Mouse (Mus musculus): ENCODE measurements around the gene Naa35.

DNA sequence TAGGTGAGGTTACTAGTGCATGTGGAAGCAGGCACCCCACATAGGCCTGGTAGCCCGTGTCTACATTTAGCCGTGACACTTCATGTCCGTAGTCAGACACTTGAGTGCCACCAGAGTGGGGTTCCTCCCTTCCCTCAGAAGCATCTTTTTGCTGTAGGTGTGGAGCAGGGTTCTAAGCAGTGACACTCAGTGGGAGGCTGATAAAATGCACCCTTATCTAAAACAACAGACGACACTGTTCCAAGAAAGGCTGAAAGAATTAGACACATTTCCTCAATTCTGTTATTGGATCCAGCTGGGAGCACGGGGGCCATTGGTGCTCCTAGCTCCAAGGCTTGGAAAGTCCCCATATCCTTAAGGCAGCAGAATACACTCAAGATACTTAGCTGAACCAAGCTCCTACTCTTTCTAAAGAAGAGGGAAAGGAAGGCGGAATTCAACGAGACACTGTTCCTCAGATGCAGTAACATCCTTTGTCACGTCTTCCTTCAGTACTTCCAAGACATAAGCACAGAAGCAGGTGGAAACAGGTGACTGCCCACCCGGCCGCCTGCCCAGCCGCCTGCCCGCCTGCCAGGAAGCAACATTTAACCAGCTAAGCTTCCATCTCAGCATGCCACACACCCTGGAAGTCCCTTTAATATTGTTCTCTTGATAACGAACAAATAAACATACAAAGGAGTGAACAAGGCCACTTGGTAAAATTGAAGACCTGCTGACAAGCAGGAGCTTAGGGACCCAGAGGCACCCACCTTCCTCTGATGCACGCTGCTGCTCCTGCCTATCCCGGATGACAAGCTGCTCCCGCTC lies 54.5 kb downstream of the Naa35 start:
- TF ChIP-seq HCFC1 (IDR thresholded peaks at IDR 0.05; ENCODE audit: borderline replicate concordance, insufficient read depth, low read length) (no peak), CHD2 (IDR thresholded peaks at IDR 0.05; ENCODE audit: low read depth, low read length) (no peak), ZNF384 (IDR thresholded peaks at IDR 0.05; ENCODE audit: low read depth, low read length) (no peak)

Measured in ES-E14 (cell line).